Mouse (Mus musculus): ENCODE results near the gene Trpm1. TPM values are rescaled to one million over a fixed set of nuclear protein-coding genes. Genes with fewer than 3 reads are reported as not detected.

Gene Trpm1
- total RNA-seq, 2 experiments from 2014 or later: 0.51 to 0.78 TPM

DNA sequence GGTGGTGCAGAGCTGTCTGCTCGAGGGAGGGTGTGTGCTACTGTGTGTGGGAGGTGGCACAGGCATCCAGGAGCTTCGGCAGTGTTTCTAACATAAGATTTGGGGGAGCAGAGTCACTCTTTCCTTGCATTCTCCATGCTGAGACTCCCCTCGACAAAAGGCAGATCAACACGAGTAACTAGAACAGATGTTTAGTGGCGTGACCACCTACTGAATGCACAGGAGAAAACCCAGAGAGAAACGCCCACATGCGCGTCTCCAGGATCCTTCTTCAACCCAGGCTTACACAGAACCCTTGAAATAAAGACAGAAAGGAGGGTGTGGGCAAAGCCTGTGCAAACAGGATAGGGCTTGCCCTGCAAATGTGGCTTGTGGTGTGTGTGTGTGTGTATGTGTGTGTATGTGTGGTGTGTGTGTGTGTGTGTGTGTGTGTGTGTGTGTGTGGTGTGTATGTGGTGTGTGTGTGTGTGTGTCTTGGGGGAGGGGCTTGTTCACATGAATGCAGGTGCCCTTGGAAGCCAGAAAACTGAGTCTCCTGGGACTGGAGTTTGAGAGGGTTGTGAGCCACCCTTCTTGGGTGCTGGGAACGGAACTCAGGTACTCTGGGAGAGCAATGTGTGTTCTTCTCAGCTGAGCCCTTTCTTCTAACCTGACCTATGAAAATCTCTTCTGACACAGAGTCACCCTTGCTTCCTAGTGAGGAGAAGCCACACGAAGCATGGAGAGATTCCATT lies 7.3 kb downstream of the Trpm1 start:
- intact Hi-C loops (cut with DNase I; ENCODE audit: low total_unique reads): no loop called here
- no peak for DNase-seq

DNA sequence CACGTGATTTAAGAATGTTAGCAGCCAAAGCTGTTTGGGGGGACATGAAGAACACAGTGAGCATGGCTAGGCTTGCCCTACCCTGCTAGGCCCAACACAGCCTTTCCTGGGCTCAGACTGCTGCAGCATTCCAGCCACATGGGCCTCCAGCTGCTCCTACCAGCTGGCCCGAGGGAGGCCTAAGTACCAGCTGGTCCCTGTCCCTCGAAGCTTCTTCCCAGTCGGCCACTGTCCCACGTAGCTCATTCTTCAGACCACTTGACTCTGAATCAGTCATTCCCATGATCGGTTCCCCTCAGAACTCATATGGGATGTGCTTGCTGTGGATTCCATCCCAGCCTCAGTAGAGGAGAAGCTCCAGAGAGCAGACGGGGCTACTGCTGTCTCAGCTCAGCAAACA lies 8.4 kb downstream of the Trpm1 start:
- DNase-seq: no peak
- intact Hi-C loops (cut with DNase I; ENCODE audit: low total_unique reads): no loop called here

DNA sequence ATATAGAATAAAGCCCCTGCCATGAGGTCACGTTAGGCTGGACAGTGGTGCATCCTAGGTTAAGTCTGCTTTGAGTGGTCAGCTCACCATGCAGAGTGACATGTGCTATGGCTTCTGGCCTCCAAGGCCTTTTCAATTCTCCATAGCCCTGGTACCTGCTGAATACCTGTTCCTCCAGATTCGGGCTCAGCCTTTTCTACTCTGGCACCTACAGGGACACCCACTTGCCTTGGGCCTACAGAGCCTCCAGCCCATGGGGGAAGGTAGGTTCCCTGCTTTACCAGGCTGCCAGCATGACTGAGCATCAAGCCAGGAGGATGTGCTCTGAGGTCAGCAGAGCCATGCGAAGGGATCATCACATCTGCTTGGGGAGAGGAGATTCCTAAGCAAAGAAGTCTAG lies 9.5 kb downstream of the Trpm1 start:
- intact Hi-C loops (cut with DNase I; ENCODE audit: low total_unique reads): no loop called here

DNA sequence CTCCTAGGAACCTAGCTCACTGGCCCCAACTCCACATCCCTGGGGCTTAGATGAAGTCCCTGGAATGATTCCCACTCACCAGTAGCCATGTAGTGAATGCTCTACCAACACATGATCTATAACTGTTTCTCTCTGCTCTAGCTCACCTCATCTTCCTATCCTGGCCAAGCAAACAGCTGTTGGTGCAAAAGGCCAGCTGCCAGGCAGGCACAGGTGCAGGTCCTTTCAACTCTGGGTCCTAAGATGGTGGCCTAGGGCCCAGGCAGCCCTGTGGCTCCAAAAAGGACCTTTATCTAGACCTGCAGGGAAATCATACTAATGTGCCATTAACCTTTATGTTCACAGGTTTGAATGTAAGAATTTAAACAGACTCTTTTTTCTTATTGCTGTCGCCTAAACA lies 10.3 kb downstream of the Trpm1 start:
- no peak for DNase-seq
- intact Hi-C loops (cut with DNase I; ENCODE audit: low total_unique reads): loop anchor here (2.0 kb wide), 1 partner anchor 163 kb away; no protein-coding TSS in a partner anchor

More for the DNA sequence above, 9.5 kb downstream of the Trpm1 start:
- no peak for DNase-seq

DNA sequence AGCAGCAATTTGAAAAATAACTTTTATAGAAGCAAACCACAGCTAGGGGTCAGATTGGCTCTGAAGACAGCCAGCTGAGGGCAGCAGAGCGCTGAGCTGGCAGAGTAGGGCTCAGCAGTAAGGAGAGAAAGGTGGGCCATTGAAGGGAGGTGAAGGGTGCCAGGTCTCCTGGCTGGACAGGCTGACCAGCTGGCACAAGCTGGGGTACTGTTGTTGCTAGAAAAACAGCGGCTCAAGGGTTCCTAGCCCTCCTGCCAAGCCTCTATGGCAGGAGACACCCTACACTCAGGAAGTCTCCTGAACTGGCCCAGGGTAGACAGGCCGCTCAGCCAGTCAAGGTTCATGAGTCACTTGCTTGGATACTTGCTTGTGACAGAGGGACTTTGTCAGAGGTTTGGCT lies 11.4 kb downstream of the Trpm1 start:
- intact Hi-C loops (cut with DNase I; ENCODE audit: low total_unique reads): loop anchor here (2.0 kb wide), 1 partner anchor 162 kb away; no protein-coding TSS in a partner anchor
- peak; percentile 64 for DNase-seq

DNA sequence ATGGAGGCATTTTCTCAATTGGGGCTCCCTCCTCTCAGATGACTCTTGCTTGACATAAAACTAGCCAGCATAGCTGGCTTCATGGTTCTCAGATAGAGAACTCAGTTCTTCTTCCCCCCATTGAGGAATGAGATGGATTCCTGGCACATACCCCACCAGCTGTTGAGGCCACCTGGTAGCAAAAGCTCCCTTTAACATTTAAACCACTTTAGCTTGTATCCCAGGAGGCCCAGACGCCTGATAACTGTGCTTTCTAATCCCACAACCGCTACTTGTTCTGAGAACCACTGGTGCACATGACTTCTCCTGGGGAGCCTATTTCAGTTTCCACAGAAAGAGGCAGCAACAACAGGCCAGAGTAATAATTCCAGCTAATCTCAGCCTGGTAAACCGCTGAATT lies 12.4 kb downstream of the Trpm1 start:
- intact Hi-C loops (cut with DNase I; ENCODE audit: low total_unique reads): no loop called here

DNA sequence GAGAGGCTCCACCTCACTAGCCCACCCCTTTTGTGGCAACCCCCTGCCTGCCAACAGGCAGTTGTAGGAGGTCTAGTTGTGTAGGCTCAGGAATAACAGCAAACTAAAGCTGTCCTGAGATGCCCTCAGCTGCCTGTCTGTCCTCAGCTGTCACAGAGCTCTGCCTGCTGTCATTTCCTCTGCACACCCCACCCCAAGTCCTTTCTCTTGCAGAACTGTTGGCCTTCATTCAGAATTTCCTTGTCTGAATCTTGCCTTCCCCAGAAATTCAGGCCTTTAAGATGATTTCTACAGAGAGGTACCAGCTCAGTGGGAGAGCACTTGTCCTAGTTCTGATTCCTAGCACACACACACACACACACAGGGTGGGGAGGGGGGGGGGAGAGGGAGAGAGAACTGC lies 13.1 kb downstream of the Trpm1 start:
- DNase-seq: no peak
- intact Hi-C loops (cut with DNase I; ENCODE audit: low total_unique reads): no loop called here

More for the DNA sequence above, 12.4 kb downstream of the Trpm1 start:
- no peak for DNase-seq

DNA sequence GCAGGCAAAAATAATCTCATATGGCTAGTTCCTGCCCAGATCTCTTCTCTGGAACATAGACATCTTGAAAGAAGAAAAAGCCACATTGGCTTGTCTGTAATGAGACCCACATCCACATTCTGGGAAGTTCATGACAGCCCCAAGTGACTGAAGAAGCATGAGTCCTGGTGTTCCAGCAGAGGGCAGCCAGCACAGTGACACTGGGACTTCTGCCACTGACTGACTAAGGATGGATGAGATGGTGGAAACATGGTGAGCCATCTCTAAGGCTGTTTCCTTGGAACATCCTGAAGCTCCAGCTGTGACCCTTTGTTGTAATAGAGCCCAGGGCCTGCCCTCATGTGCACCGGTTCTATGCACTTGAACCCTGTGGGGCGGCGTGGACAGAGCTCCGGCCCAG lies 25.7 kb downstream of the Trpm1 start:
- DNase-seq: no peak

DNA sequence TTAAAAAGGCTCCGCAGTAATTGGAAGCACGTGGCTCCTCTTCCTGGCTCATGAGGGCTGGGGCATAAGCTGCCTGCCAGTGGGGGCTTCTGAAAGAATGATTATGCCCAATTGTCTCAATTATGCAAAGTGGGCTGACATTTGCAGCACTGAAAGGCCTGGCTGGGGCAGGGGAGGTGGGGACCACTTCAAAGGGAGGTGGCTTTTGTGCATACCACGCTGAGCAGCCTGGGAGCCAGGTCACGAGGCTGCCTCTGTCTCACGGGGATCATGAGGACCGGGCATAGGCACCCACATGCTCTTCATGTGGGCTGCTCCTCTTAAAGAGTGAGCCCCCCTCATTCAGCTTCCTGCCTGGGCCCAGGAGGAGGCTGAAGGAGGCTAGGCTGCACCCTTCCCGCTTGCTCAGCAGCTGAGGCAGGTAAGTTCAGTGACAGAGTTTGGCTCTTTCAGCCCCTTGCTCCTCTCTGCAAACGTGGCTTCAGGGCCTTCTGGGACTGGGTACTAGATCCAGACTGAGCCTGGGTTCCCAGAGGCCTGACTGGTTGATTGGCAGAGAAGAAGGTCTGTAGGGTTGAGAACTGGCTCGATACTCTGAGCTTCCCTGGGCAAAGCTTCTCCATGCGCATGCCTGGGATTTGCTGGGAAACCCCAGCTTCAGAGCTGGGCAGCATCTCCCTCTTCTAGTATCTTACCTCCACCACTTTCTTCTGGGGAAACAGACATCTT lies 31.7 kb downstream of the Trpm1 start:
- intact Hi-C loops (cut with DNase I; ENCODE audit: low total_unique reads): no loop called here
- DNase-seq: no peak

More for the DNA sequence above, 25.7 kb downstream of the Trpm1 start:
- intact Hi-C loops (cut with DNase I; ENCODE audit: low total_unique reads): loop anchor here (5.0 kb wide), 1 partner anchor 113 kb away; no protein-coding TSS in a partner anchor

DNA sequence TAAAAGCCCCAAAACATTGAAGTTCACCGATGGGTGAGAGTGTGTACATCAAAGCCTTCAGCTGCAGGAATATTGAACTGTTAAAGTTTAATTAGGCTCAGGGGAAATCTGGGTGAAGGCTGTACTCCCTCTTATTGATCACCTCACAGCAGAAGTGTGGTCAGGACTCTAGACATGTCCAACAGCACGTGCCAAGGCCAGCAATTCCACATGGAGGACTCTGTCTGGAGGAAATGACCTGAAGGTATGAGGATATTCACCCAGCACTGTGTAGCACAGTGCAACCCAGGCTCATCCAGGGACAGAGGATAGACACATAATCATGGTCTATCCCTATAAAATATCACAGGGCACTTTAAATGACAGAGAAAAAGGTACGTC lies 32.3 kb downstream of the Trpm1 start:
- no peak for DNase-seq
- intact Hi-C loops (cut with DNase I; ENCODE audit: low total_unique reads): no loop called here

DNA sequence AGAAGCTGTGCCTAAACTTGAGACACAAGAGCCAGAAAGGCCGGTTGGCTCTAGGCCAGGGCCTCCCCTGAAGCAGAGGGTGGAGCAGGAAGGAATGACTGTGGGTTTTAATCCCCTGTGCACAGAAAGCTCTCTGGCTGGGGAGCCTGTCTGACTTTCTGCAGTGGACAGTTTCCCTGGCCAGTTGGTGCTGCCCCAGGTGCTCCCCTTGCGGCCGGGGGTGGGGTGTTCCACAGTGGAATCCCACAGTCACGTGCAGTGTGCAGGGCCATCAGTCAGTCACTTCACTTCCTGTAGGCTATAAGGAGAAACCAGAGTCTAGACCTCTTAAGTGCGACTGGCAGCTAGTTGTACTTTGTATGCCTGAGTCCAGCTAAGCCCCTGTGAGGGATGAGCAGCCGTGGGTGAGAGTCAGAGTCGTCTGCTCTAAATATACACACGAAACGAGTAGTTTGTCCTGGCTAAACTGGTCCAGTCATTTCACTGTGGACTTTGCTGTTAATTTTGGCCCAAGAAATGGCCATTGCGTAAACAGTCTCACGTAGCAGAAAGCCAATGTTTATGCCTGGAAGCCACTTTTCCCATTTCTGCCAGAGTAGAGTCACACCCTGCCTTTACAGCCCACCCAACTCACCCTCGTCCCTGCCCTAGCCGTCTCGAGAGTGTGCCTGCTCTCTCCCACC lies 38.8 kb downstream of the Trpm1 start:
- DNase-seq: peak; percentile 61
- intact Hi-C loops (cut with DNase I; ENCODE audit: low total_unique reads): no loop called here

DNA sequence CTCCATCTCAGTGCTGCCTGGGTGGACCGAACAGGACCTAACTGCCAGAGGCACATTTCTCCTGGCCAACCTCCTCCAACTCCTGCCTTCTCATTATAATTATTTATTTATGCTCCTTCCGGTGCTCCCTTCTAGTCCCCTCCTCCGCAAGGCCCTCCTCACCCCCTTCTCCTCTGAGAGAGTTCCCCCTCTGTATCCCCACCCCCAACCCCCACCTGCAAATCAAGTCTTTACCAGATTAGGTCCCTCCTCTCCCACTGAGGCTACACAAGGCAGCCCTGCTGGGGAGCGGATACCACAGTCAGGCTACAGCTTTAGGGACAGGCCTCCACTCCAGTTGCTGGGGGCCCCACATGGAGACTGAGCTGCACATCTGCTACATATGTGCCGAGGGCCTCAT lies 39.8 kb downstream of the Trpm1 start:
- DNase-seq: no peak
- intact Hi-C loops (cut with DNase I; ENCODE audit: low total_unique reads): no loop called here

DNA sequence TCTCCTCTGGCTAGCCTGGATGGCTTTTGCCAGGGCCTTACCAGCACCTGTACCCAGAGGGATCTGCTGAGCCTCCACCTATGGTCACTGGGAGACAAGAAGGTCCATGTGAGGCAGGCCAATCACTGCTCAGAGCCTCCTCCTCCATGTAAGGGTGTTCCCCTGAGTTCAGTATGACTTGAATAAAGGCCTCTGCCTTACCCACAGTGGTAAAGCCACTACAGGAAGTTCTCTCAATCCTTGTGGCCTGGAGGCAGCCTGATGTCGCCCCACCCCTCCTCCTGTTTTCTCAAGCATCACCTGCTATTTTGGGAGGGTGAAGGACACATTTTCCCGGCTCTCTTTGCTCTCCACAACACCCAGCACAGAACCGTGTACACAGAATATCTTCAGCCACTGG lies 42.5 kb downstream of the Trpm1 start:
- intact Hi-C loops (cut with DNase I; ENCODE audit: low total_unique reads): no loop called here
- DNase-seq: no peak

DNA sequence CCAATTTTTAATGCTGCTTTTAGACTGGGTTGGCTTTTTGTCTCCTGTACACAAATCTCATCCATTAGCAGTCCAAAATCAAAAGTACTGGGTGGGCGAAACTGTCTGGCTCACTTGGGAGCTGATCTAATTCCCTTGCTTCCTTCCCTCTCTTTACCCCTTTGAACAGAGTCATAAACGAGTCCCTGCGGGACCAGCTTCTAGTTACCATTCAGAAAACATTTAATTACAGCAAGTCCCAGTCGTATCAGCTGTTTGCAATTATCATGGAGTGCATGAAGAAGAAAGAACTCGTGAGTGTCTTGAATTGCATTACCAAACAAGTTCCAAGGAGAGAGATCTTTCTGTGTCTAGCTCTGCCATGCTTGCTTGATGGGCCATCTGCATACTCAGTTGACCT lies 55.1 kb downstream of the Trpm1 start:
- intact Hi-C loops (cut with DNase I; ENCODE audit: low total_unique reads): no loop called here
- DNase-seq: no peak

DNA sequence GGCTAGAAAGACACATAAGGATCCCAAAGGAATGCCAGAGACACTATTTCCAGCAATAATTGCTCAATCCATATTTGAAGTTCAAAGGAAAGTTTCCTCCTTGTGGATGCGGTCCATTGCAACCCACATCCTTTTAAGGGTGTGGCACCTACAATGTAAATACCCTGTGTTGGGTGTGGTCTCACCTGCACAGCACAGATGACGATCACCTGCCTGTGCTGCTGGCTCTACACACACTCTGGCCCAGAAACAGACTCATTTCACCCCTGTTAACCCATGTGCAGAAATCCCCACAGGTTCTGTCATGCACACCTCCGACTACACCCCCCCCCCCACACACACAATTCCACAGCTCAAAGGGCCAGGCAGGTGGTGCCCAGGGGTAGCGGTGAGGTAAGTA lies 59.2 kb downstream of the Trpm1 start:
- intact Hi-C loops (cut with DNase I; ENCODE audit: low total_unique reads): no loop called here
- no peak for DNase-seq

DNA sequence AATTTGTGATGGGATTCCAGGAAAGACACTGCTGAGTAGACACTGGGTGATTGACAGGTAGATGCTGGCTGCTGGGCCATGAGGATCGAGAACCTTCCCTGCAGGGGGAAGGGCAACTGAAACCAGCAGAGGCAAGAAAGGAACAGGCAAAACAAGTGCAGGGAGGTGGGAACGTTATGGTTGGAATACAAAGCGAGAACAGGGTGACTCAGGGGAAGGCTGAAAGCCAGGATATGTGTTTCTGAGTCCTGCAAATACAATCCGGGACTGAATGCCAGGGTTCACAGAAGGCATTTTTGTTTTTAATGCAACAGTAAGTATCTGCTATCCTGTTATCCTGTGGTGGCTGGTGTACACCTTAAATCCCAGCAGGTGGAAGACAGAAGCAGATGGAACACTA lies 60.4 kb downstream of the Trpm1 start:
- DNase-seq: no peak
- intact Hi-C loops (cut with DNase I; ENCODE audit: low total_unique reads): no loop called here

DNA sequence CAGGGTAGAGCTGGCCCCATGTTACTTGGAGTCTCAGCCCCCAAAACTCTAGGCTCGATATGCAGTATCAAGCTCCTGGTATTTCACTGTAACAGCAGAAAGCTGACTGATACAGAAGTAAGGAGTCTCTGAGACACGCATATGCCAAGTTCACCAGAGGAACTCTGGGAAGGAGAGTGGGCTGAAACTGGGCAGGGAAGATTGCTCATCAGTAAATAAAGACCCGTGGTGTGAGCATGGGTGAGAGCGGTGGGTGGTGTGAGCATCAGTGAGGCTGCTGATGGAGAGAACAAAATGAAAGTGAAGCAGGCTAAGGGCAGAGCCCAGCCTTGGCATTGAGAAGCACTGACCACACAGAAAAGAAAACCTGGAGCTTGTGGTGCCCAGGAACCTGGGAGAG lies 62.0 kb downstream of the Trpm1 start:
- DNase-seq: no peak
- intact Hi-C loops (cut with DNase I; ENCODE audit: low total_unique reads): no loop called here

DNA sequence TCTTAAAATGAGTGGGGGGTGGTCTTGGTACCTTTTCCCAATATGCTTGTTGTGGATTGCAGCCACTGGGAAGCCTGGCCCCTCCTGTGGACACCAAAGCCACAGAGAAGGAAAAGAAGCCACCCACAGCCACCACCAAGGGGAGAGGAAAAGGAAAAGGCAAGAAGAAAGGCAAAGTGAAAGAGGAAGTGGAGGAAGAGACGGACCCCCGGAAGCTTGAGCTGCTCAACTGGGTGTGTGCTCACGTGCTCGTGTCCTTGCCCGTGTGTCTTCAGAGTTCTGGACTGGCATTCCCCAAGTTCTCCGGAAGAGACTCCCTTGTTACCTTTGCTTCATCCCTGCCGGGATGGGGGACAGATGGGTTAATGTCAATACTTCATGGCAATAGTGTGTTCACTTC lies 63.8 kb downstream of the Trpm1 start:
- DNase-seq: no peak
- intact Hi-C loops (cut with DNase I; ENCODE audit: low total_unique reads): no loop called here

DNA sequence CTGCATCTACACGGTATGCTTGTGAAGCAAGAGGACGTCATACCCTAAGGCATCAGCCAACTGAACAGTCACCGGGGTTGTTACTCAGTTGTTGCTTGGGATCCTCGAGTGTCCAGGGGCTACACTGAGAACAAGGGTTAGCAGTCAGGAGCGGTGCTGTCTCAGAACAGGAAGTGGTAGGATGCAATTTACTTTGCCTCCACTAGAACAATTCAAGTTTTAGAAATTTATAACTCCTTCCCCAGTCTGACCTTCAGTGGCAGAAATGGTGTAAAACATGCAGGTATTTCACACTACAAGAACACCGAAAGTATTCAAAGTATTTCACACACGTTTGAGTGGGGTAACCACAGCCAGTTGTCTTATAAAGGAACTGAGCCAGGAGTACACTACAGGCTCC lies 66.1 kb downstream of the Trpm1 start:
- intact Hi-C loops (cut with DNase I; ENCODE audit: low total_unique reads): no loop called here
- no peak for DNase-seq

DNA sequence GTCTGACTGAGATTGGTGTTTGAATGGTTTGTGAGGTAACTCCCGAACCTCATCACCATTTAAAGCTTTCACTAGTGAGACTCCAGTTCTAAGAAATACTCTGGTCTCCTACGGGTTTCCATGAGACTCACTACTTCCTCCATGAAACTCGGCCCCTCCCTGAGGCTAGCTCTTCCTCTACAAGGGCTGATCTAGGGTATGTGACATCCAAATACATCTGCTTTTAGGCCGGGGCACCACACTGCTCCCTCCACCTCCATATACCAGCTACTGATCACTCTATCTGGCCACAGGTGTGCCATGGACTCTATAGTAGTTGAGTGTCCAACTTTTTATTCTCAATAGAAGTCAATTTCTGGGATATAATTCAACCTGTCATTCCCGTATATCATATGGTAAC lies 69.6 kb downstream of the Trpm1 start:
- intact Hi-C loops (cut with DNase I; ENCODE audit: low total_unique reads): no loop called here
- DNase-seq: no peak

All from gastrocnemius, postnatal 14 days (tissue).